Mouse (Mus musculus) liver, embryonic 13.5 days (tissue): ENCODE results near the gene Chchd1. TPM values are rescaled to one million over a fixed set of nuclear protein-coding genes. Genes with fewer than 3 reads are reported as not detected.

Source experiments
- ATAC-seq: fragments of 200-750 bp; cut with Nextera tagmentation; 2 replicates; pipeline ENCODE4 v1.8.0; 2017; ENCODE audit warnings: low read depth, mild to moderate bottlenecking, moderate number of reproducible peaks, moderate library complexity
- DNase-seq: peaks from one replicate; pipeline ENCODE4 v3.0.0; 2022
- H3K27ac ChIP-seq: fragments of 300-500 bp; sonication (generic); 2 replicates; pipeline ENCODE4 v1.5.1; 2015; ENCODE audit warnings: moderate library complexity, mild to moderate bottlenecking, inconsistent platforms
- H3K27me3 ChIP-seq: fragments of 300-500 bp; sonication (generic); 2 replicates; pipeline ENCODE4 v1.6.1; 2015; ENCODE audit warnings: mild to moderate bottlenecking, inconsistent platforms
- H3K36me3 ChIP-seq: fragments of 300-500 bp; sonication (generic); 2 replicates; pipeline ENCODE4 v1.6.1; 2015; ENCODE audit warnings: mild to moderate bottlenecking, inconsistent platforms
- H3K4me1 ChIP-seq: fragments of 300-500 bp; sonication (generic); replicated peaks from 2 replicates; pipeline ENCODE4 v1.6.1; 2015; ENCODE audit warnings: inconsistent platforms
- H3K4me2 ChIP-seq: fragments of 300-500 bp; sonication (generic); 2 replicates; pipeline ENCODE4 v1.6.1; 2015; ENCODE audit warnings: inconsistent platforms, mild to moderate bottlenecking, moderate library complexity
- H3K4me3 ChIP-seq: fragments of 300-500 bp; sonication (generic); replicated peaks from 2 replicates; pipeline ENCODE4 v1.5.1; 2015; ENCODE audit warnings: mild to moderate bottlenecking, inconsistent platforms
- H3K9ac ChIP-seq: fragments of 300-500 bp; sonication (generic); 2 replicates; pipeline ENCODE4 v1.6.1; 2015; ENCODE audit warnings: mild to moderate bottlenecking, inconsistent platforms
- H3K9me3 ChIP-seq: fragments of 300-500 bp; sonication (generic); replicated peaks from 2 replicates; pipeline ENCODE4 v1.6.1; 2016; ENCODE audit warnings: inconsistent platforms
- WGBS: fragments of 180-500 bp; shearing (Covaris S2); methylation state at CpG from one replicate; pipeline ENCODE4 v1.1.7; 2015; ENCODE audit not compliant: insufficient replicate concordance; 5-methylcytosine and 5-hydroxymethylcytosine counted together
- polyA plus RNA-seq: library from polyadenylated mRNA; unstranded; fragments of >200 nt; fragmentation: Nextera tagmentation; extraction: Ambion mirVana; gene quantifications from 2 replicates; pipeline ENCODE4 v1.2.1, GENCODE M21; 2015

Chchd1 gene
- polyA plus RNA-seq, 1 experiment from 2014 or later = 133 TPM

DNA sequence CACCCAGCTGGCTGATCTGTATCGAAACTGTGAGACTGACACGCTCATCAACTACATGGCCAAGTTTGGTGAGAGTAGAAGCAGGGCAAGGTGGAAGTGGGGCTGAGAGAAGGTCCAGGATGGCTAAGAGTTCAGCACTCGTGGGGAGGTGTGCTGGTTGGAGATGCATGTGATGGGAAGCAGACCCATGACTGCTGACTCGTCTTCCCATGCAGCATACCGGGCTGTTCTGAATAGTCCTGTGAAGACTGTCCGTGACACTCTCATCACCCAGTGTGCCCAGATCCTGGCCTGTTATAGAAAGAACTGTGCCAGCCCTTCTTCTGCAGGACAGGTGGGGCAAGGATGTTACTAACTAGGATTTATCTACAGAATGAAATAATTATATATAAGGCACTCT is 11.0 kb upstream of the Chchd1 start:
- H3K4me2 ChIP-seq = no peak overlapping the region

DNA sequence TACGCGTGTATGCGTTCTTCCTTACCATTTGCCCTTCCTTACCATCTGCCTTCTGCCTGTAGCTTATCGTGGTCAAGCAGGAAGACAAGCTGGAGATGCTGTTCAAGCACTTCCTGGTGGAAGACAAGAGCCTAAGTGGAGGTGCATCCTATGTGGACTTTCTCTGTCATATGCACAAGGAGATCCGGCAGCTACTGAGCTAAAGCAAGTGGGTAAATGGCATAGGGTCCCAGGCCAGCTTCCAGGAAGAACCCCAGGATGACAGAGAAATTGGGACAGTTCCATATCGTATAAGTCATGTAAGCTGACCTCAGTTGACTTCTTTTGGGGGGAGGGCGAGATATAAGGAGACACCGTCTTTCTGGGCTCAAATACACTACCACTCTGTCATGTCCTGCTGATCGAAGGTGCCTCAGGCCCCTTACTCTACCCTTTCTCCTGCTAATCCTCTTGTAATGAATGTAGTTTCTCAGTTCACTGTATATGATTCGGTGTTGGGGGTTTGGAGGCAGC is 9.2 kb upstream of the Chchd1 start:
- Histone ChIP-seq H3K9ac (peak overlapping the region; percentile 94; the same call in 1 of the 2 replicates), H3K4me3 (peak overlapping the region; percentile 95; the same call in 1 of the 2 replicates), H3K27ac (peak overlapping the region; percentile 93), H3K4me2 (peak overlapping the region; percentile 87; the same call in 1 of the 2 replicates), H3K4me1 (peaks cover 46% of the 10 kb centered on the region), H3K9me3 (no peaks in the 10 kb centered on the region), H3K36me3 (peaks cover 67% of the 10 kb centered on the region), H3K27me3 (no peaks in the 10 kb centered on the region)
- ATAC-seq = no peak
- 75% methylated on average over 10 of the region's 10 CpGs for WGBS
- no peak for DNase-seq

More for the DNA sequence above, 11.0 kb upstream of the Chchd1 start:
- H3K9me3 ChIP-seq = no peaks in the 10 kb centered on the region
- 86% methylated on average over 6 of the region's 6 CpGs for WGBS
- DNase-seq = no peak
- peaks cover 78% of the 10 kb centered on the region for H3K36me3 ChIP-seq
- no peaks in the 10 kb centered on the region for H3K27me3 ChIP-seq
- H3K4me3 ChIP-seq = no peak overlapping the region
- H3K4me1 ChIP-seq = peaks cover 28% of the 10 kb centered on the region
- no peak overlapping the region; the same call in 1 of the 2 replicates for H3K27ac ChIP-seq
- no peak overlapping the region for H3K9ac ChIP-seq
- ATAC-seq = no peak

GRCm38 (mm10) chr14:20694185-20694883 is 8.5 kb upstream of the Chchd1 start:
- 43% methylated on average over 13 of the region's 13 CpGs for WGBS
- Histone ChIP-seq H3K9me3 (no peaks in the 10 kb centered on the region), H3K4me3 (peak overlapping the region; percentile 95), H3K9ac (peak overlapping the region; percentile 94), H3K36me3 (peaks cover 67% of the 10 kb centered on the region), H3K4me1 (peaks cover 53% of the 10 kb centered on the region), H3K27ac (peak overlapping the region; percentile 93), H3K27me3 (no peaks in the 10 kb centered on the region), H3K4me2 (peak overlapping the region; percentile 87)
- ATAC-seq (peak; percentile 32), DNase-seq (peak; percentile 17)

- Histone ChIP-seq H3K27me3 (no peaks in the 10 kb centered on the region), H3K9ac (peak within 1 kb of the TSS; percentile 94), H3K4me2 (peak within 1 kb of the TSS; percentile 87), H3K4me1 (peaks cover 61% of the 10 kb centered on the region), H3K27ac (peak within 1 kb of the TSS; percentile 93), H3K4me3 (peak within 1 kb of the TSS; percentile 95), H3K9me3 (no peaks in the 10 kb centered on the region), H3K36me3 (peaks cover 61% of the 10 kb centered on the region)
- peak; percentile 79 for DNase-seq
- ATAC-seq = peak; percentile 85
- WGBS = under 1% methylated on average over 111 of the region's 111 CpGs
Measured at GRCm38 (mm10) chr14:20694884-20695760, 7.7 kb upstream of the Chchd1 start, which contains the start of gene Fut11. Gene Fut11 (plus strand): TSS chr14:20694968.

- DNase-seq (no peak), ATAC-seq (no peak; the same call in 1 of the 2 replicates)
- H3K27ac ChIP-seq = peak overlapping the region; percentile 93
- H3K9ac ChIP-seq = peak overlapping the region; percentile 94
- WGBS = 21% methylated on average over 27 of the region's 27 CpGs
- H3K4me2 ChIP-seq = peak overlapping the region; percentile 87
- peak overlapping the region; percentile 95 for H3K4me3 ChIP-seq
- no peaks in the 10 kb centered on the region for H3K27me3 ChIP-seq
- peaks cover 68% of the 10 kb centered on the region for H3K4me1 ChIP-seq
- no peaks in the 10 kb centered on the region for H3K9me3 ChIP-seq
- H3K36me3 ChIP-seq = peaks cover 59% of the 10 kb centered on the region
Measured at GRCm38 (mm10) chr14:20695761-20696520, 6.9 kb upstream of the Chchd1 start.

DNA sequence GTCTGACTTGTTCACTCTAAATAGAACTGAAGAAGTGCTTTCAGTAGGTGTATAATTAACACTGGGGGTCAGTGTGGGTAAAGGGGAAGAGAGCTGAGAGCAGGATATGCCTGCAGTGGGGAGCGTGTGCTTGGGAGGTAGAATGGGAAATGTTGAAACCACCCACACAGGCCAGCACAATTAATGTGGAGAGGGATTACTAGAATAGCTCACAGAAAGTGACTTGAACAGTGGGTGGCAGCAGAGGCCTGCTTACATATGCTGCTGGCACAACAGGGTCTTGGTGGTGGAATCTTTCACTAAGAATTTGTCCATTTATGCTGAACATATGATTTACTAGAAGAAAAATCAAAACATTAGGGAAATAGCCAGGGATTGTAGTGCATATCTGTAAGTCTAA is 5.8 kb upstream of the Chchd1 start:
- Histone ChIP-seq H3K4me2 (peak overlapping the region; percentile 87), H3K4me1 (peaks cover 79% of the 10 kb centered on the region), H3K27ac (no peak overlapping the region), H3K27me3 (no peaks in the 10 kb centered on the region), H3K9ac (peak overlapping the region; percentile 94; the same call in 1 of the 2 replicates), H3K4me3 (peak overlapping the region; percentile 95), H3K9me3 (no peaks in the 10 kb centered on the region), H3K36me3 (peaks cover 48% of the 10 kb centered on the region)
- DNase-seq (peak; percentile 29), ATAC-seq (no peak)
- 50% methylated on average over 1 of the region's 1 CpGs for WGBS

GRCm38 (mm10) chr14:20698515-20698914 is 4.3 kb upstream of the Chchd1 start:
- Histone ChIP-seq H3K4me2 (peak overlapping the region; percentile 87; the same call in 1 of the 2 replicates), H3K36me3 (peaks cover 33% of the 10 kb centered on the region), H3K9ac (no peak overlapping the region), H3K9me3 (no peaks in the 10 kb centered on the region), H3K4me3 (no peak overlapping the region), H3K27me3 (no peaks in the 10 kb centered on the region), H3K4me1 (peaks cover 83% of the 10 kb centered on the region), H3K27ac (0 out of 2 replicates have a peak overlapping the region, but pooled peaks have one; percentile 11)
- 43% methylated on average over 2 of the region's 2 CpGs for WGBS
- no peak for DNase-seq
- ATAC-seq = no peak

DNA sequence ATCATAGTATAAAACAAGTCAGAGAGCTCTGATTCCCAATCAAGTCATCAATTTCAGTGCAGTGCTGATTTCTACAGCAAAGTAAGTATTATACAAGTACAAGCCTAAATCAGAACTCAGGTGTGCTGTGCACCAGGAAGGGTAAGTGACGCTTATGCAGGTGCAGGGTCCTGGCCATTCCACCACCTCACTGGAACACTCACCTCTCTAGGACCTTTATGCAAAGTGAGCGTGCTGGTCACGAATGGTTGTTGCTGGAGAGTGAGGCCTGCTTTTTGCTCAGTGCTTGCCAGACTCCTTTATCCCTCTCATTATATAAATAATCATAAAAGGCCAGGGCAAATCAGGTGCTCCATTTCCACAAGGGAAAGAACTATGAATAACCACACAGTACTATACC is 2.4 kb upstream of the Chchd1 start:
- Histone ChIP-seq H3K9ac (no peak overlapping the region), H3K27ac (no peak overlapping the region), H3K4me3 (no peak overlapping the region), H3K4me1 (peaks cover 81% of the 10 kb centered on the region), H3K9me3 (no peaks in the 10 kb centered on the region), H3K27me3 (no peaks in the 10 kb centered on the region), H3K36me3 (peaks cover 37% of the 10 kb centered on the region), H3K4me2 (no peak overlapping the region)
- ATAC-seq (no peak), DNase-seq (no peak)
- WGBS = 87% methylated on average over 3 of the region's 3 CpGs

DNA sequence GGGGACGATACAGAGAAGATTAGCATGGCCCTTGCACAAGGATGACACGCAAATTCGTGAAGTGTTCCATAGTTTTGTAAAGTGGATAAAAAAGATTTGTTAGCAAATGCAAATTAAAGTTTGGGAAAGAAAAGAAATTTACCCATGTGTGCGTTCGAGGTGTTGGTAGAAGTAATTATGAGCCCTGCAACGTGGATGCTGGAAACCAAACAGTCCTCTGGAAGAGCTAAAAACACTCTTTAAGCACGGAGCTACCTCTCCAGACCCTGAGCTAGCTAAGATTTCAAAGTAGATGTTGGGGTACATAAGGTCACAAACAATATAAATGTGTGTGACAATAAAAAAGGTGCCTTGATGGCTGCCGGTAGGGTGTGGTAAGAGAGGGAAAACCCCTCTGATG is 1.3 kb upstream of the Chchd1 start:
- peak overlapping the region; percentile 93 for H3K4me3 ChIP-seq
- H3K9me3 ChIP-seq = no peaks in the 10 kb centered on the region
- 70% methylated on average over 8 of the region's 8 CpGs for WGBS
- ATAC-seq = no peak
- peaks cover 75% of the 10 kb centered on the region for H3K4me1 ChIP-seq
- no peak for DNase-seq
- peaks cover 40% of the 10 kb centered on the region for H3K36me3 ChIP-seq
- H3K27me3 ChIP-seq = no peaks in the 10 kb centered on the region
- H3K27ac ChIP-seq = peak overlapping the region; percentile 93; the same call in 1 of the 2 replicates
- peak overlapping the region; percentile 78 for H3K4me2 ChIP-seq
- peak overlapping the region; percentile 88 for H3K9ac ChIP-seq

DNA sequence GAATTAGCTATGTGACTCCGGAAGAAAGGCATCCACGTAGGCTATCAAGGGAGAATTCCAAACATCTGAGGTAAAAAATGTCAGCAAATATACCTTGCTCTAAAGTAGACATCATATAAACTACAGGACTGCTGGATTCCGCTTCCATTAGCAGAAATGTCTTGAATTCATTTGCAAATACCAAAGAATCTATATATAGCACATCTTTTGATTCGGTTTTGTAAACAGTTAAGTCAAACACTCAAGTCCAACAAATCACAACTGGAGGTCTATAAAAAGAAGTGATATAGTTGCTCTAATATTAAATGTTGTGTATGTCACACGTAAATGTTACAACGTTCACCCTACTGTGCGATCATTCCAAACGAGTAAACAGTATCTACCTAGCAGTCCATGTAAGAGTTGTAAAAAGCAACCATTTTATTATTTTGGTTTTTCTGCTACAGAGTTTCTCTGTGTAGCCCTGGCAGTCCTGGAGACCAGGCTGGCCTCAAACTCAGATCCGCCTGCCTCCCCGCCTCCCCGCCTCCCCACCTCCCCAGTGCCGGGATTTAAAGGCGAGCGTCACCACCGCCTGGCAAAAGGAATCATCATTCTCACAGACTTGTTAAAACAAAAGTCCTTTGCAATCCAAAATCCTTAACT is 588 bp upstream of the Chchd1 start:
- DNase-seq (no peak), ATAC-seq (peak; percentile 22; the same call in 1 of the 2 replicates)
- Histone ChIP-seq H3K4me1 (peaks cover 74% of the 10 kb centered on the region), H3K4me2 (peak overlapping the region; percentile 78), H3K27ac (peak overlapping the region; percentile 93), H3K4me3 (peak overlapping the region; percentile 93), H3K27me3 (no peaks in the 10 kb centered on the region), H3K36me3 (peaks cover 40% of the 10 kb centered on the region), H3K9me3 (no peaks in the 10 kb centered on the region), H3K9ac (peak overlapping the region; percentile 88)
- WGBS = 10% methylated on average over 15 of the region's 15 CpGs
